Mouse (Mus musculus): ENCODE results near the gene Dnase1l1. TPM values are rescaled to one million over a fixed set of nuclear protein-coding genes. Genes with fewer than 3 reads are reported as not detected.

Gene Dnase1l1
- 26.7 and 40.0 TPM in 2 replicates for polyA plus RNA-seq (2012; rRNA removed; ENCODE audit: low replicate concordance)

GRCm38 (mm10) chrX:74281732-74282394, at the start of gene Dnase1l1, which contains the start of gene Taz:
TSS of gene Dnase1l1 (minus strand) at chrX:74282337.
TSS of gene Taz (plus strand) at chrX:74281912.

GRCm38 (mm10) chrX:74328725-74329161, 46.6 kb upstream of the Dnase1l1 start, which contains the start of gene Plxna3:
TSS of gene Plxna3 (plus strand) at chrX:74329066.

GRCm38 (mm10) chrX:74312540-74313464, 30.7 kb upstream of the Dnase1l1 start, which contains the start of gene Fam50a:
TSS of gene Fam50a (plus strand) at chrX:74313033.

GRCm38 (mm10) chrX:74304867-74305700, 22.9 kb upstream of the Dnase1l1 start, which contains the start of gene Gdi1:
TSS of gene Gdi1 (plus strand) at chrX:74304998.

GRCm38 (mm10) chrX:74296538-74297448, 14.7 kb upstream of the Dnase1l1 start, which contains the start of gene Atp6ap1:
TSS of gene Atp6ap1 (plus strand) at chrX:74297097.

GRCm38 (mm10) chrX:74270062-74270901, 11.9 kb downstream of the Dnase1l1 start, which contains the start of gene Rpl10:
TSS of gene Rpl10 (plus strand) at chrX:74270812.

GRCm38 (mm10) chrX:74254153-74254887, 27.8 kb downstream of the Dnase1l1 start, which contains the start of gene Emd:
TSS of gene Emd (plus strand) at chrX:74254687.

GRCm38 (mm10) chrX:74249615-74250014, 32.5 kb downstream of the Dnase1l1 start, which contains the start of gene Flna:
TSS of gene Flna (minus strand) at chrX:74249820.

Other genes with a start within 250 kb of the Dnase1l1 start
- gene Opn1mw, start 154.9 kb downstream of the Dnase1l1 start, polyA plus RNA-seq (2012; rRNA removed; ENCODE audit: low replicate concordance) = not detected in 2 replicates
- 4.6 and 11.3 TPM in 2 replicates for gene Mecp2, start 147.0 kb downstream of the Dnase1l1 start, polyA plus RNA-seq (2012; rRNA removed; ENCODE audit: low replicate concordance)
- not detected in 2 replicates for gene Tex28, start 114.5 kb downstream of the Dnase1l1 start, polyA plus RNA-seq (2012; rRNA removed; ENCODE audit: low replicate concordance)
- 0.04 TPM in 1 of 2 replicates, not detected in the other for gene Tktl1, start 105.1 kb downstream of the Dnase1l1 start, polyA plus RNA-seq (2012; rRNA removed; ENCODE audit: low replicate concordance)
- gene Flna, start 32.5 kb downstream of the Dnase1l1 start, polyA plus RNA-seq (2012; rRNA removed; ENCODE audit: low replicate concordance) = 658 and 2,331 TPM in 2 replicates
- 47.9 and 80.7 TPM in 2 replicates for gene Emd, start 27.6 kb downstream of the Dnase1l1 start, polyA plus RNA-seq (2012; rRNA removed; ENCODE audit: low replicate concordance)
- 1,145 and 2,013 TPM in 2 replicates for gene Rpl10, start 11.5 kb downstream of the Dnase1l1 start, polyA plus RNA-seq (2012; rRNA removed; ENCODE audit: low replicate concordance)
- gene Taz, start 425 bp downstream of the Dnase1l1 start, polyA plus RNA-seq (2012; rRNA removed; ENCODE audit: low replicate concordance) = 99.6 and 120 TPM in 2 replicates
- gene Atp6ap1, start 14.8 kb upstream of the Dnase1l1 start, polyA plus RNA-seq (2012; rRNA removed; ENCODE audit: low replicate concordance) = 337 and 396 TPM in 2 replicates
- gene Gdi1, start 22.7 kb upstream of the Dnase1l1 start, polyA plus RNA-seq (2012; rRNA removed; ENCODE audit: low replicate concordance) = 291 and 322 TPM in 2 replicates
- gene Fam50a, start 30.7 kb upstream of the Dnase1l1 start, polyA plus RNA-seq (2012; rRNA removed; ENCODE audit: low replicate concordance) = 15.7 and 15.8 TPM in 2 replicates
- 14.5 and 58.4 TPM in 2 replicates for gene Plxna3, start 46.7 kb upstream of the Dnase1l1 start, polyA plus RNA-seq (2012; rRNA removed; ENCODE audit: low replicate concordance)
- 101 and 103 TPM in 2 replicates for gene Lage3, start 71.3 kb upstream of the Dnase1l1 start, polyA plus RNA-seq (2012; rRNA removed; ENCODE audit: low replicate concordance)
- gene Ubl4a, start 90.9 kb upstream of the Dnase1l1 start, polyA plus RNA-seq (2012; rRNA removed; ENCODE audit: low replicate concordance) = 49.5 and 56.3 TPM in 2 replicates
- gene Slc10a3, start 91.0 kb upstream of the Dnase1l1 start, polyA plus RNA-seq (2012; rRNA removed; ENCODE audit: low replicate concordance) = 25.2 and 30.4 TPM in 2 replicates
- 50.5 and 59.2 TPM in 2 replicates for gene Fam3a, start 110.9 kb upstream of the Dnase1l1 start, polyA plus RNA-seq (2012; rRNA removed; ENCODE audit: low replicate concordance)
- gene Ikbkg, start 111.0 kb upstream of the Dnase1l1 start, polyA plus RNA-seq (2012; rRNA removed; ENCODE audit: low replicate concordance) = 18.2 and 22.3 TPM in 2 replicates
- 199 and 317 TPM in 2 replicates for gene G6pdx, start 146.9 kb upstream of the Dnase1l1 start, polyA plus RNA-seq (2012; rRNA removed; ENCODE audit: low replicate concordance)
- not detected in 2 replicates for gene Gm6880, start 199.1 kb upstream of the Dnase1l1 start, polyA plus RNA-seq (2012; rRNA removed; ENCODE audit: low replicate concordance)

Measured in subcutaneous adipose tissue, adult 2 months (tissue).